In the genomic region with DNA sequence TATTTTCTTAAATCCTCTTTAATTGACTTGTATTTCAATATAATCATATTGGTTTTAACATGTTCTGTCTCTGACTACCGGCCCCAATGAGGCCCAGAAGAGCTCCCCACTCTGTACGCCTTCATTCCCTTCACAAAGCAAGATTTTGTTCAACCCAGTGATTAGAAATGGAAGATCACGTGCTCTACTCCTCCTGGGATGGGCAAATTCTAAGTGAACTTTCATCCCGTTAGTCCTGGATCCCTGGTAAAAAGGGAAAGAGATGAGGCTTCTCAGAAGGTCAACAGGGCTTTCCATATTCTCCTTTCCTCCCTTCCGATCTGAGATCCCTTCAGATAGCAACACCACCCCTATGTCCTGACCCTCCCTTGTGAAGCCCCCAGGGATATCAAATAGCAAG, we compare ENCODE assay signal across 8 mouse cellular contexts. TPM values are rescaled to one million over a fixed set of nuclear protein-coding genes. Genes with fewer than 3 reads are reported as not detected.
DNase-seq lines count a peak whose midpoint lies in the region; ATAC-seq and TF ChIP-seq lines count a peak whose summit lies in the region.

No protein-coding gene starts in this region.

- H3K9me3 ChIP-seq in lung, embryonic 15.5 days: no peaks in the 10 kb centered on the region
- no peaks in the 10 kb centered on the region for H3K9me3 ChIP-seq in kidney, embryonic 16.5 days (ENCODE audit: low read length)

- H3K4me2 ChIP-seq in lung, embryonic 15.5 days: peak overlapping the region; percentile 57
- H3K4me2 ChIP-seq in kidney, embryonic 16.5 days (replicated peaks; ENCODE audit: low read depth, low read length): peak overlapping the region; percentile 53

- H3K36me3 ChIP-seq in lung, embryonic 15.5 days: no peaks in the 10 kb centered on the region
- H3K36me3 ChIP-seq in kidney, embryonic 16.5 days (ENCODE audit: insufficient read depth, low read length): no peaks in the 10 kb centered on the region

- 14% methylated on average over 5 of the region's 5 CpGs for WGBS in lung, embryonic 15.5 days
- WGBS in kidney, embryonic 16.5 days: 14% methylated on average over 5 of the region's 5 CpGs
- 13% methylated on average over 5 of the region's 5 CpGs for WGBS in olfactory bulb, adult 2 months

- no peak for TF ChIP-seq POLR2A in olfactory bulb, adult 2 months (IDR thresholded peaks at IDR 0.05; ENCODE audit: insufficient read depth, low read depth, low read length)

- no peak overlapping the region for H3K4me3 ChIP-seq in lung, embryonic 15.5 days
- H3K4me3 ChIP-seq in kidney, embryonic 16.5 days (ENCODE audit: low read length): peak overlapping the region; percentile 31; the same call in 1 of the 2 replicates
- no peak overlapping the region for H3K4me3 ChIP-seq in olfactory bulb, adult 2 months (ENCODE audit: insufficient read depth, low read depth, low read length)

- no peaks in the 10 kb centered on the region for H3K27me3 ChIP-seq in lung, embryonic 15.5 days
- H3K27me3 ChIP-seq in kidney, embryonic 16.5 days (ENCODE audit: insufficient read depth, low read length): no peaks in the 10 kb centered on the region

- H3K9ac ChIP-seq in lung, embryonic 15.5 days: peak overlapping the region; percentile 17; the same call in 1 of the 2 replicates
- H3K9ac ChIP-seq in kidney, embryonic 16.5 days (replicated peaks; ENCODE audit: low read length): peak overlapping the region; percentile 62

- peak; percentile 8 for DNase-seq in adrenal gland, postnatal 14 days
- DNase-seq in adrenal gland, postnatal 4 days (ENCODE audit: low spot score in 2 of 2): no peak
- no peak for DNase-seq in lung, adult 18-20 months
- no peak for DNase-seq in spleen, adult 18-20 months
- no peak for DNase-seq in spleen, postnatal 10 days (ENCODE audit: low spot score in 2 of 2)

- H3K4me1 ChIP-seq in lung, embryonic 15.5 days: peaks cover 32% of the 10 kb centered on the region
- peaks cover 46% of the 10 kb centered on the region for H3K4me1 ChIP-seq in kidney, embryonic 16.5 days (ENCODE audit: insufficient read depth, low read length)
- peaks cover 30% of the 10 kb centered on the region for H3K4me1 ChIP-seq in olfactory bulb, adult 2 months (ENCODE audit: control insufficient read depth, insufficient read depth, low read length)

- no peak for ATAC-seq in lung, embryonic 15.5 days (ENCODE audit: borderline replicate concordance, extremely low read depth, low FRiP score, low TSS enrichment)
- no peak for ATAC-seq in kidney, embryonic 16.5 days (ENCODE audit: low FRiP score, low TSS enrichment)

- peak overlapping the region; percentile 98 for H3K27ac ChIP-seq in lung, embryonic 15.5 days
- peak overlapping the region; percentile 99 for H3K27ac ChIP-seq in kidney, embryonic 16.5 days (ENCODE audit: low read length)
- H3K27ac ChIP-seq in olfactory bulb, adult 2 months (ENCODE audit: insufficient read depth, low read depth, low read length): peak overlapping the region; percentile 96

- no peak for TF ChIP-seq CTCF in olfactory bulb, adult 2 months (IDR thresholded peaks at IDR 0.05; ENCODE audit: insufficient read depth, low read depth, low read length)

RNA-seq across cellular contexts. Expression of a gene that starts 4.3 kb away (rescaled TPM):
- 28.8 and 37.7 TPM in 2 replicates for total RNA-seq in adrenal gland, postnatal 14 days (2021)
- 10 to 100 TPM; 38.8 to 40.3 TPM for total RNA-seq in adrenal gland, postnatal 4 days (2021)
- 16.2 and 19.2 TPM in 2 replicates for polyA plus RNA-seq in lung, embryonic 15.5 days (2015; fragmentation: Nextera tagmentation; extraction: Ambion mirVana)
- 25.1 and 29.5 TPM in 2 replicates for polyA plus RNA-seq in kidney, embryonic 16.5 days (2015; fragmentation: Nextera tagmentation; extraction: Ambion mirVana)
- polyA plus RNA-seq in olfactory bulb, adult 2 months (2012; ENCODE audit: insufficient read depth, insufficient read length, low replicate concordance, missing spikeins): not detected in 2 replicates

RNA-seq across cellular contexts. Expression of a gene that starts 15.3 kb away (rescaled TPM):
- total RNA-seq in adrenal gland, postnatal 14 days (2021): 107 and 145 TPM in 2 replicates
- total RNA-seq in adrenal gland, postnatal 4 days (2021): 10 to 100 TPM; 85.7 to 96.0 TPM
- polyA plus RNA-seq in lung, embryonic 15.5 days (2015; fragmentation: Nextera tagmentation; extraction: Ambion mirVana): 264 and 286 TPM in 2 replicates
- polyA plus RNA-seq in kidney, embryonic 16.5 days (2015; fragmentation: Nextera tagmentation; extraction: Ambion mirVana): 246 and 270 TPM in 2 replicates
- not detected in 2 replicates for polyA plus RNA-seq in olfactory bulb, adult 2 months (2012; ENCODE audit: insufficient read depth, insufficient read length, low replicate concordance, missing spikeins)

RNA-seq across cellular contexts. Expression of a gene that starts 23.0 kb away (rescaled TPM):
- total RNA-seq in adrenal gland, postnatal 14 days (2021): 116 and 120 TPM in 2 replicates
- total RNA-seq in adrenal gland, postnatal 4 days (2021): 100 to 1,000 TPM; 106 to 111 TPM
- polyA plus RNA-seq in lung, embryonic 15.5 days (2015; fragmentation: Nextera tagmentation; extraction: Ambion mirVana): 127 and 128 TPM in 2 replicates
- 154 TPM in 2 replicates for polyA plus RNA-seq in kidney, embryonic 16.5 days (2015; fragmentation: Nextera tagmentation; extraction: Ambion mirVana)
- polyA plus RNA-seq in olfactory bulb, adult 2 months (2012; ENCODE audit: insufficient read depth, insufficient read length, low replicate concordance, missing spikeins): not detected in 2 replicates

RNA-seq across cellular contexts. Expression of a gene that starts 29.8 kb away (rescaled TPM):
- total RNA-seq in adrenal gland, postnatal 14 days (2021): 3.4 and 3.6 TPM in 2 replicates
- total RNA-seq in adrenal gland, postnatal 4 days (2021): 10 to 100 TPM in 1 of 2 experiments, 1 to 10 TPM in 1; 3.8 to 20.0 TPM
- 3.7 and 5.0 TPM in 2 replicates for polyA plus RNA-seq in lung, embryonic 15.5 days (2015; fragmentation: Nextera tagmentation; extraction: Ambion mirVana)
- polyA plus RNA-seq in kidney, embryonic 16.5 days (2015; fragmentation: Nextera tagmentation; extraction: Ambion mirVana): 30.5 and 39.5 TPM in 2 replicates
- not detected in 2 replicates for polyA plus RNA-seq in olfactory bulb, adult 2 months (2012; ENCODE audit: insufficient read depth, insufficient read length, low replicate concordance, missing spikeins)

RNA-seq across cellular contexts. Expression of a gene that starts 48.3 kb away (rescaled TPM):
- 0.44 and 0.86 TPM in 2 replicates for total RNA-seq in adrenal gland, postnatal 14 days (2021)
- total RNA-seq in adrenal gland, postnatal 4 days (2021): 1 to 10 TPM; 1.1 to 1.3 TPM
- 1.3 and 1.7 TPM in 2 replicates for polyA plus RNA-seq in lung, embryonic 15.5 days (2015; fragmentation: Nextera tagmentation; extraction: Ambion mirVana)
- 1.7 and 3.2 TPM in 2 replicates for polyA plus RNA-seq in kidney, embryonic 16.5 days (2015; fragmentation: Nextera tagmentation; extraction: Ambion mirVana)
- polyA plus RNA-seq in olfactory bulb, adult 2 months (2012; ENCODE audit: insufficient read depth, insufficient read length, low replicate concordance, missing spikeins): not detected in 2 replicates

Comparison
In these comparisons a context has a peak if more than half of its experiments do, and no peak if none do; other contexts are left out.
1. RNA of a gene that starts 15.3 kb away (polyA plus RNA-seq): 264 to 286 TPM in lung, embryonic 15.5 days and 246 to 270 TPM in kidney, embryonic 16.5 days; not detected in olfactory bulb, adult 2 months; every median in the first group is over 100 times any median in the second.
2. Peak in every context shown above with its lines, with median percentiles within 50 percentile points of each other: H3K27ac ChIP-seq.